Mouse (Mus musculus) gastrocnemius, adult 8-10 months (tissue): ENCODE measurements around the gene Epm2a. TPM values are rescaled to one million over a fixed set of nuclear protein-coding genes. Genes with fewer than 3 reads are reported as not detected.

Source experiments
- DNase-seq, 2 experiments: peaks; one replicate each; pipeline ENCODE4 v3.0.0; 2022; ENCODE audit warnings: low spot score in 2 of 2
- total RNA-seq, 4 experiments: library from RNA; stranded (reverse); gene quantifications; 2 replicates each; pipeline ENCODE4 v1.2.4; 2022

The Epm2a gene
- total RNA-seq, 4 experiments from 2014 or later, result 97.5 to 118 (median 104) TPM

DNA sequence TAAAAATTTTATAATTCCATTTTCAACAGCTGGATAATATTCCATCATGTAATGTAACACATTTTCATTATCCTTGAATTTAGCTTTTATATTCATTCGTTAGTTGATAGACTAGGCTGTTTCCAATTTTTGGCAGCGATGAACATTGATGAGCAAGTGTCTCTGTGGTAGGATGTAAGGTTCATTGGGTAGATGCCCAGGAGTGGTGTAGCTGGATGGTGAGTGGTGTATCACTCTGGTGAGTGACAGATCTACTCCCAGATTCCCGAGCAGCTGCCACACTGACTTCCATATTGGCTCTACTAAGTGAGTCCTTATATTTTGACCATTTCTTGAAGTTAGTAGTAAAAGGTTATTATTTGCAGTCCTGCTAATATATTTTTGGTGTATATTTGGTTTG, 76.9 kb downstream of the Epm2a start:
- no peak for DNase-seq

DNA sequence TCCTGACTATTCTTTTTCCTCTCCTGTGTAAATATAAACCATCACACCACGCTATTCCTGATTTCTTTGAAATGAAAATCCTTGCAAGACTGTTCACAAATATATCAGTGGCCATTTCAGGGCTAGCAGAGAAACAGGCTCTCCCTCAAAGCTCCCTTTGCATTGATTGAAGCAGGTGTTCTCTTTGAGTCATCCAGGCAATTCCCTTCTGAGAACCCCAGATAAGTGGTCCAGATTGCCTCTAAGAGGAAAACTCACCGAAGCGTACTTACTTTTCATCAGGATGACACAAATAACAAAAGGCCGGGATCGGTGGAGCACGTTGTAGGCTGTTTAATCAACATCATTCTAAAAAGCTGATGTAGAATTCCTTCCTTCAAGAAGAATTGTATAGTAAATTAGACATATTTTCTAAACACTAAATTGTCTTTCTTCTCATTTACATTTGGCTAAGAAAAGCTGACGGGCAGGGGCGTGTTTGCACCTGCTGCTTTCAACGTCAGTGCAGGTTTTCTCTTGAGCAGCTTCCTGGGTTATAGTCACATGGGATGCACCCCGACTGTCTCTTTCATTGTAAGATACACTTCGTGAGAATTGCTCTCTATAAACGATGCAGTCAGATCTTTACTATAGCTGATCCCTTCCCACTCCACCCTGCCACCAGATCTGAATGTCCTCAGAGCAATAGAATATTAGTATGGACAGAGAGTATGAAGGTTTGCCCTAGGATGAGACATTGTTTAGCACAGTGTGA, 86.0 kb downstream of the Epm2a start:
- no peak for DNase-seq

DNA sequence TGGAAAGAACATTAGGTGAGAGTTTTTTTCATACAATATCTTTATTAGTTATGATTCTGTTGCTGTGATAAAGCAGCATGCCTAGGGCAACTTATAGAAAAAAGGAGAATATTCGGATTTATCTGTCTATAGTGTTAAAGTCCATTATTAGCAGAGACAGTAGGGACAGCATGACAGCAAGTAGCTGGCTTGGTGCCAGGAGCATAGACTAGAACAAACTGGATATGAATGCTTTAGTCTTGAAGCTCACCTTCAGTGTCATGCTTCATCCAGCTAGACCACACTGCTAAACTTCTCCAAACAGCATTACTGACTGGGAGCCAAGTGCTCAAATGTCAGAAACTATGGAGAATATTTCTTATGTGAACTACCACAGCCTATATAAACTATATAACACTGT, 93.8 kb downstream of the Epm2a start:
- no peak for DNase-seq

DNA sequence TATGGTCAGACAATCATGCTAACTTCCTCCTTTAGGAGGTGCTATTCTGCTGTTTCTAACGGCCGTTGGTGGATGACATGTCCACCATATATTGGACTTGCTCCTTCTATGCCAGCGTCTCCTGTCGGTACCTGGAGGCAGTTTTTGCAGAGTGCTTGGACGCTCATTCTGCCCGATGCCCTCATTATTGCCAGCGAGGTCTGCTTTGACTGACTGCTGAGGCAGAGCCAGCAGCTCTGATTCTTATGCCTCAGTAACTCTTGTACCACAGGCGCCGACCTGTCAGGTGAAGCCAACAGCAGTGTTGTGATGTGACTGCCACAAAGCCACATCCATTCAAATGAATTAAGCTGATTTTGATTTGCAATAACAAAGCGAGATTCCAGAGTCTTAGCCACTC, 95.3 kb downstream of the Epm2a start:
- no peak for DNase-seq

DNA sequence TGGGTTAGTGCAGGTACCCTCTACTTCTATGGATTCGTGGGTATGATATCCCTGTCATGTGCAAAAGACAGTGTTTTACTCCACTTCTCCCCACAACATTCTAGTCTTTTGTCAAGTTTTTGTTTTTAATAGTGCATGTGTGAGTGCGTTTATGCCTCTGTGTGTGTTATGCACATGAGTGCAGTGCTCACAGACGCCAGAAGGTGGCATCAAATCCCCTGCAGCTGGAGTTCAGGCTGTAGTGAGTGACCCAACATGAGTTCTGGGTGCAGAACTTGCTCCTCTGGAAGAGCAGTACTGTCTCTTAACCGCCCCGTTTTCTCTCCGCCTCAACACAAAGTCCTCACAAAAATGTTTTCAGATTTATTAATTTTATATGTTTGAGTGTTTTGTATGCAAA, 96.1 kb downstream of the Epm2a start:
- no peak for DNase-seq

DNA sequence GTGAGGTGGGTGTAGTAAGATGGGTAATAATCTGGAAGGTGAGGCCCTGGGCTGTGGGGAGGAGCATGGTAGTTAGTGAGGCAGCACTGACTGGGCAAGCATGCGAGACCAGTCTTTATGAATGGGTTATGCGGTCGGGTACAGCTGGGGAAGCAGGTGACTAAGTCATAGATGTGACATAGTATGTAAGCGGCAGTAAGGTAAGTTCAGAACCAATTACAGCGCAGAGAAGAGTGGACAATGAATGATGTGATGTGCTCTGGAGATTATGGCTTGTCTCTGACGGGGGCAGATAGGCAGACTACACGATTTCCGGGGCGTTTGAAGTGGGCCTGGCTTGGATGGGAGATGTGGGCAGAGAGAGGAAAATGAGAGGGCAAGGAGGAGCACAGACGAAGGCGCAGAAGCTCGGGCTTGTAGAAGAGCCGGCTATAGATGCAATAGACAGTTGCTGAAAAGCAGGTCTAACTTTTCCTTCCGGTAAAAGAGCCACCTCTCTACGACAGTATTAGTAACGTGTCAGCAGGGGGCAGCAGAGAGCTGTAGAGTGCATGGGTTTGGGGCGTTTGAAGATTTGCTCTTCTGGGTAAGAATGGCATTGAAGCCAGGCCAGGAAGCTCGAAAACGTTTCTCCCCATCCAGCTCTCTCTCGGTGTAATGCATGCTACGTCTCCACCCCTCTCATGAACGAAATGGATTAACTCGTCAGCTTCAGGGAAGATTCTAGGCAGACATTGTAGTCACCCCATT, 106.5 kb downstream of the Epm2a start:
- DNase-seq, result peak in 1 of 2 experiments; percentile 22

DNA sequence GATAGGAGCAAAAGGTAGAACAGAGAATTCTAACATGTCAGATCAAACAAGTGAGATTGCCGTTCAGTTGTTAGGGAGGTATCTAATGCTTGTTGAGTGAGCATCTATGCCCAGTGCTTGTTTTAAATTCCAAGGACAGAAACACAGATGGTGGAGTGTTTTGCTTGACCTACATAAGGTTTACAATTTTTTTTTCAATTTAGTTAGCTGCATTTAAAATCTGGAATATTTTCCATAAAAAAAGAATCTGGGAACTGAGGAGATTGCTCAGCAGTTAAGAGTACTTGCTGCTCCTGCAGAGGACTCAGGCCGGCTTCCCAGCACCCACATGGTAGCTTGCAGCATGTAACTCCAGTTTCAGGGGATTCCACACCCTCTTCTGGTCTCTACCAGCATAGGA, 109.3 kb downstream of the Epm2a start:
- no peak for DNase-seq

DNA sequence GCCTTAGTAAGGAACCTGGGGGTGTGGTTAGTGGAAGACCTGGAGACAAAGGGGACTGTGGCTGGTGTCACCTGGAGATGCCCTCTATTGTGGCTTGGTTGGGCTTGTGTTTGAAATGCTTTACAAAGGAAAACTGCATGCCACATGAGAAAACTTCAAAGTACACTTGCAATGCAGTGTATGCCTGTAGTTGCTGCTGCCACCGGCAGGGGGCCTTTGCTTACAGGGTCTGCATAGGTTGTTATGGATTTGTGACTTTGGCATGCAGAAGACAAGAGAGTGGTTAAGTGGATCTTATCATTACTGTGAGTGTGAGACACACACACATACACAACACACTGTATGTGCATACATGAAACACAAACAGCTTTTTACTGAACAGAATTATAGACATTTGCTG, 114.2 kb downstream of the Epm2a start:
- DNase-seq, result no peak

DNA sequence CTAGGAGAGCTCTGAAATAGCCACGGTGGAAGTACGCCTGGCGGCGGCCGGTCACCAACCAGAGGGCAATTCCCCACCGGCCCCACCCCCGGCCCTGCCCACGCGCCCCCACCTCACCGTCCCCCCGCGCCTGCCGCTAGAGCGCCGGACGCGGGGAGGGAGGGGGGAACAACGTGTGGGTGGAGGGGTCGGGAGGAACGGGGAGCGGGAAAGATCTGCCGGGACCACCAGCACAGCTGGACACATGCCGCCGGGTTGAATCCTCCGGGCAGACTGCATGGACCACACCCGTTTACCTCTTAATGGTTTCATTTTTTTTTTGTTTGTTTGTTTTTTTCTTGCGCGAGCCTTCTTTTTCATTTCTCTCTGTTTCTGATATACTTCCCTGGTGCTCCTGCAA, 148.8 kb downstream of the Epm2a start:
- no peak for DNase-seq

Other genes starting within 250 kb of the Epm2a start
- gene Shprh, start 194.0 kb upstream of the Epm2a start, total RNA-seq, result 1 to 10 TPM; 6.7 to 9.5 (median 7.9) TPM
- gene Fbxo30, start 62.1 kb upstream of the Epm2a start, total RNA-seq, result 10 to 100 TPM; 13.6 to 19.0 (median 17.1) TPM